Mouse (Mus musculus) midbrain, embryonic 10.5 days (tissue): ENCODE data around the gene Klhdc10. TPM values are rescaled to one million over a fixed set of nuclear protein-coding genes. Genes with fewer than 3 reads are reported as not detected.

Source experiments
- DNase-seq: peaks from one replicate; pipeline ENCODE4 v3.0.0-alpha.2; 2017; ENCODE audit warnings: low spot score
- H3K27ac ChIP-seq: fragments of 300-500 bp; sonication (generic); replicated peaks from 2 replicates; pipeline ENCODE4 v1.5.1; 2016; ENCODE audit warnings: mild to moderate bottlenecking
- H3K27me3 ChIP-seq: fragments of 300-500 bp; sonication (generic); 2 replicates; pipeline ENCODE4 v1.6.1; 2016; ENCODE audit warnings: low read depth, mild to moderate bottlenecking; ENCODE audit not compliant: poor library complexity, severe bottlenecking
- H3K36me3 ChIP-seq: fragments of 300-500 bp; sonication (generic); 2 replicates; pipeline ENCODE4 v1.6.1; 2016; ENCODE audit warnings: mild to moderate bottlenecking, moderate library complexity
- H3K4me1 ChIP-seq: fragments of 300-500 bp; sonication (generic); 2 replicates; pipeline ENCODE4 v1.6.1; 2016
- H3K4me3 ChIP-seq: fragments of 300-500 bp; sonication (generic); 2 replicates; pipeline ENCODE4 v1.5.1; 2016; ENCODE audit warnings: mild to moderate bottlenecking, moderate library complexity
- H3K9me3 ChIP-seq: fragments of 300-500 bp; sonication (generic); replicated peaks from 2 replicates; pipeline ENCODE4 v1.6.1; 2016; ENCODE audit warnings: mild to moderate bottlenecking
- WGBS: fragments of 180-500 bp; shearing (Covaris S2); methylation state at CpG from one replicate; pipeline ENCODE4 v1.1.7; 2016; 5-methylcytosine and 5-hydroxymethylcytosine counted together
- polyA plus RNA-seq: library from polyadenylated mRNA; unstranded; fragments of >200 nt; fragmentation: Nextera tagmentation; extraction: Ambion mirVana; gene quantifications from 2 replicates; pipeline ENCODE4 v1.2.1, GENCODE M21; 2016

Klhdc10 gene
- polyA plus RNA-seq, 1 experiment from 2014 or later: 27.7 TPM

- WGBS: 10% methylated on average over 19 of the region's 19 CpGs
Observed at GRCm38 (mm10) chr6:30460750-30461446, 59.2 kb downstream of the Klhdc10 start.

GRCm38 (mm10) chr6:30461755-30462344, 60.2 kb downstream of the Klhdc10 start:
- no peaks in the 10 kb centered on the region for H3K36me3 ChIP-seq
- H3K27ac ChIP-seq: peak overlapping the region; percentile 98
- peaks cover 28% of the 10 kb centered on the region for H3K27me3 ChIP-seq
- H3K4me3 ChIP-seq: no peak overlapping the region
- 88% methylated on average over 12 of the region's 13 CpGs for WGBS
- DNase-seq: no peak
- no peaks in the 10 kb centered on the region for H3K9me3 ChIP-seq
- peaks cover 54% of the 10 kb centered on the region for H3K4me1 ChIP-seq

More at GRCm38 (mm10) chr6:30460750-30461446, 59.2 kb downstream of the Klhdc10 start:
- peak; percentile 91 for DNase-seq
- Histone ChIP-seq H3K36me3 (peaks cover 6% of the 10 kb centered on the region), H3K27me3 (peaks cover 28% of the 10 kb centered on the region), H3K27ac (peak overlapping the region; percentile 98), H3K9me3 (peaks cover 4% of the 10 kb centered on the region; the same call in 1 of the 2 replicates), H3K4me3 (peak overlapping the region; percentile 60), H3K4me1 (peaks cover 51% of the 10 kb centered on the region)

DNA sequence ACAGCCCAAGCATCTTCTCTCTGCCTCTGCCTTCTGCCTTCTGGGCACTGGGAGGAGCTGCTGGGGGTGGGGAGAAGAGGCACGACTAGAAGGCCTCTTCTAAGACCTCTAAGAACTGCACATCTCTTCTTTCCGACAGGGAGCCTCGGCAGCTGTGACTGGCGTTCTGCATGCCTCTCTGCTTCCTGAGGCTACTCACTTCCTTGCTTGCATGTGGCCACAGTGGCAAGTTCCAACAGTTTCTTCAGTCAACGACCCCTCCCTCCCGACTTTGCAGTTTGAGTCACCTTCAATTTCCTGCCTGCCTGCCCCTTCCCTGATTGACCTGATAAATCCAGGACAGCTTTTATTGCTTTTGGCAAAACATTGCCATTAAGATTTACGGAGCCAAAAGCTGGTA, 61.2 kb downstream of the Klhdc10 start:
- no peak for DNase-seq
- 38% methylated on average over 7 of the region's 7 CpGs for WGBS
- Histone ChIP-seq H3K4me3 (no peak overlapping the region), H3K4me1 (peaks cover 59% of the 10 kb centered on the region), H3K27me3 (peaks cover 28% of the 10 kb centered on the region), H3K27ac (peak overlapping the region; percentile 98), H3K9me3 (no peaks in the 10 kb centered on the region), H3K36me3 (no peaks in the 10 kb centered on the region)

GRCm38 (mm10) chr6:30465586-30465985, 63.9 kb downstream of the Klhdc10 start:
- DNase-seq: no peak
- no peak overlapping the region for H3K27ac ChIP-seq
- H3K4me3 ChIP-seq: no peak overlapping the region
- peaks cover 28% of the 10 kb centered on the region for H3K27me3 ChIP-seq
- peaks cover 56% of the 10 kb centered on the region for H3K4me1 ChIP-seq
- no peaks in the 10 kb centered on the region for H3K9me3 ChIP-seq
- no peaks in the 10 kb centered on the region for H3K36me3 ChIP-seq
- 91% methylated on average over 11 of the region's 11 CpGs for WGBS

DNA sequence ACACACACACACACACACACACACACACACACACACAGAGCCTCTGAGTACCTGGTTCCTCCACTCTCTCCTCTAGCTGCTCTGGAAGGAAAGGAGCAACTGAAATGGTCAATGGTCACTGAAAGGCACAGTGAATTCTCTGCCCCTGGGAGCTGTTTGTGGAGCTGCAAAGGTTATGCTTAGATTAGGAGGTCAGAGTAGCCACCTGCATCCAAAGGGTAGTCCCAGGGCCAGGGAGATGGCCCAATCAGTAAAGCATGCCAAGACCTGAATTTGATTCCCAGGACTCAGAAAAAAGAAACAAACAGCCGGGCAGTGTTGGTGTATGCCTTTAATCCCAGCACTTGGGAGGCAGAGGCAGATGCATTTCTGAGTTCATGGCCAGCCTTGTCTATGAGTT, 66.4 kb downstream of the Klhdc10 start:
- Histone ChIP-seq H3K9me3 (no peaks in the 10 kb centered on the region), H3K4me3 (no peak overlapping the region), H3K4me1 (peaks cover 32% of the 10 kb centered on the region), H3K27me3 (peaks cover 21% of the 10 kb centered on the region), H3K36me3 (no peaks in the 10 kb centered on the region), H3K27ac (peak overlapping the region; percentile 64)
- DNase-seq: no peak
- 69% methylated on average over 1 of the region's 1 CpGs for WGBS

- H3K27ac ChIP-seq: peak overlapping the region; percentile 69
- H3K9me3 ChIP-seq: no peaks in the 10 kb centered on the region
- WGBS: 58% methylated on average over 12 of the region's 12 CpGs
- H3K27me3 ChIP-seq: peaks cover 19% of the 10 kb centered on the region
- no peak for DNase-seq
- no peak overlapping the region for H3K4me3 ChIP-seq
- H3K4me1 ChIP-seq: peaks cover 32% of the 10 kb centered on the region
- no peaks in the 10 kb centered on the region for H3K36me3 ChIP-seq
Observed at GRCm38 (mm10) chr6:30468684-30469083, 67.0 kb downstream of the Klhdc10 start.

- WGBS: 94% methylated on average over 12 of the region's 12 CpGs
- Histone ChIP-seq H3K27me3 (peaks cover 12% of the 10 kb centered on the region), H3K27ac (peak overlapping the region; percentile 69), H3K4me3 (no peak overlapping the region), H3K9me3 (no peaks in the 10 kb centered on the region), H3K4me1 (peaks cover 28% of the 10 kb centered on the region), H3K36me3 (no peaks in the 10 kb centered on the region)
- DNase-seq: no peak
Observed at GRCm38 (mm10) chr6:30469370-30469769, 67.7 kb downstream of the Klhdc10 start.

DNA sequence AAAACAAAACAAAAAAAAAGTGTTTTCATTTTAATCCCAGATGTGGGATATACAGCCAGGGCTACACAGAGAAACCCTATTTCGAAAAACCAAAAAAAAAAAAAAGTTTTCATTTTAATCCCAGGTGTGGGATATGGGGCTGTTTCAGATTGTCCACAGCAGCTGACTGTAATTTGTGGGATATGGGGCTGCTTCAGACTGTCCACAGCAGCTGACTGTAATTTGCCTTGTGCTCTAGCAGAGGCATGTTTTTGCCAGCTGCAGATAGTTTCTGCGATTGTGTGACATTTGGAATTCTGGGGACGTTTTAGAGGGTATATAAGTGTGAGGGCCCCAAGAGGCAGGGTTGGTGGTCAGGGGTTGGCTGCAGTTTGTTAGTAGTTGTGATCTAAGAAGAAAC, 70.0 kb downstream of the Klhdc10 start:
- Histone ChIP-seq H3K4me1 (peaks cover 27% of the 10 kb centered on the region), H3K4me3 (no peak overlapping the region), H3K9me3 (no peaks in the 10 kb centered on the region), H3K36me3 (peaks cover 6% of the 10 kb centered on the region; the same call in 1 of the 2 replicates), H3K27ac (no peak overlapping the region), H3K27me3 (no peaks in the 10 kb centered on the region)
- DNase-seq: no peak
- WGBS: 83% methylated on average over 3 of the region's 3 CpGs

- Histone ChIP-seq H3K36me3 (peaks cover 50% of the 10 kb centered on the region), H3K9me3 (no peaks in the 10 kb centered on the region), H3K27me3 (no peaks in the 10 kb centered on the region), H3K27ac (peak overlapping the region; percentile 4; the same call in 1 of the 2 replicates), H3K4me3 (no peak overlapping the region), H3K4me1 (peaks cover 14% of the 10 kb centered on the region)
- WGBS: 79% methylated on average over 10 of the region's 10 CpGs
- DNase-seq: no peak
Observed at GRCm38 (mm10) chr6:30476025-30476765, 74.5 kb downstream of the Klhdc10 start.

DNA sequence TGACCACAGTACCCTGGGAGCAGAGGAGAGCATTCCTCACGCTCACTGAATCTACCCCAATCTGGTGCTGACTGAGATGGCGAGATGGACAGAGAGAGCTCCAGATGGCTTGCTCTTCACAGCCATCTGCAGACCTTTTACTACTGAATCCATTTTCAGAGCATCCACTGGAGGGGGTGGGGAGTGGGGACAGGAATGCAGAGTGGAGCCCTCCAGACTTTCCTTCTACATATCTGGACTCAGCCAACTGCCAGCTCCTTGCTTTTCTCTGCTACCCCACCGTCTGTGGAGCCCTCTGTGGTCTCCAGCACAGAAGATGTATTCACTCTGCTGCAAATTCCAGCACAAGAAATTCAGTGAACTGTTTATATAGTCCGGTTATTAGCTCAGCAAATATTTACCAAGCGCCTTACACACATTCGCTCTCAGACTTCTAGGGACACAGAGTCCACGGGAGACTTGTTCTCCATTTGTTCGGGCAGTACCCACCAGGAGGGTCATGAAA, 75.6 kb downstream of the Klhdc10 start:
- no peak for DNase-seq
- Histone ChIP-seq H3K9me3 (no peaks in the 10 kb centered on the region), H3K27me3 (no peaks in the 10 kb centered on the region), H3K36me3 (peaks cover 61% of the 10 kb centered on the region), H3K27ac (no peak overlapping the region; the same call in 1 of the 2 replicates), H3K4me1 (peaks cover 14% of the 10 kb centered on the region), H3K4me3 (no peak overlapping the region)
- WGBS: 89% methylated on average over 8 of the region's 8 CpGs

GRCm38 (mm10) chr6:30477784-30478183, 76.1 kb downstream of the Klhdc10 start:
- WGBS: 88% methylated on average over 6 of the region's 6 CpGs
- no peak for DNase-seq
- Histone ChIP-seq H3K27me3 (no peaks in the 10 kb centered on the region), H3K4me1 (peaks cover 14% of the 10 kb centered on the region), H3K27ac (peak overlapping the region; percentile 42; the same call in 1 of the 2 replicates), H3K4me3 (no peak overlapping the region), H3K9me3 (no peaks in the 10 kb centered on the region), H3K36me3 (peaks cover 66% of the 10 kb centered on the region)

DNA sequence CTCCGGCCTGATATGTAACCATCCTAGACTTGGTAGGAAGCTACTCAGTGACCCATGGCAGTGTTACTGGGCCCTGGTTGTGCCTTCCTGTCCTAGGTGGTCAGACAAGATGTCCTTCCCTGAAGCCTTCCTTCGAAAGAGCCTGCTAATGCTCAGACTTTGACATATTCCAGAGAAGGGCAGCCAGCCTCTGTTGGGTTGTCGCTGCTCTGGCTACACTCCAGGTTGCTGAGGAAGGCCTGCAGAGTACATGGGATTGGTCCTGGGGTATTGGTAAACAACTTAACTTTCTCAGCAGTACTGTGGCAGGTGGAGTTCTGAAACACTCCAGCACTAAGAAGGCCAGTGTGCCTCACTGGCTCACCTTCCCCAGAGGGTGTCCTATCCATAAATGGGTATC, 77.8 kb downstream of the Klhdc10 start:
- WGBS: 94% methylated on average over 3 of the region's 3 CpGs
- H3K36me3 ChIP-seq: peaks cover 83% of the 10 kb centered on the region

More for the DNA sequence above, 77.8 kb downstream of the Klhdc10 start:
- Histone ChIP-seq H3K9me3 (no peaks in the 10 kb centered on the region), H3K4me3 (no peak overlapping the region), H3K27ac (no peak overlapping the region), H3K4me1 (peaks cover 14% of the 10 kb centered on the region), H3K27me3 (no peaks in the 10 kb centered on the region)
- no peak for DNase-seq
